Mouse (Mus musculus) ES-E14 (cell line): ENCODE results near the gene Gm20521.

Experiments
- CHD2 ChIP-seq: IDR thresholded peaks from 2 replicates; pipeline ENCODE4 v1.6.1; 2014; ENCODE audit warnings: mild to moderate bottlenecking, low read depth, low read length, inconsistent platforms
- HCFC1 ChIP-seq: IDR thresholded peaks from 2 replicates; pipeline ENCODE4 v1.6.1; 2012; ENCODE audit warnings: low read length, inconsistent platforms, borderline replicate concordance; ENCODE audit not compliant: insufficient read depth
- MAFK ChIP-seq: IDR thresholded peaks from 2 replicates; pipeline ENCODE4 v1.6.1; 2014; ENCODE audit warnings: mild to moderate bottlenecking, low read depth, low read length, inconsistent platforms; ENCODE audit not compliant: insufficient read depth
- ZC3H11A ChIP-seq: IDR thresholded peaks from 2 replicates; pipeline ENCODE4 v1.6.1; 2012; ENCODE audit warnings: low read depth, mild to moderate bottlenecking, inconsistent platforms, low read length, borderline replicate concordance
- ZNF384 ChIP-seq: IDR thresholded peaks from 2 replicates; pipeline ENCODE4 v1.6.1; 2012; ENCODE audit warnings: low read depth, low read length, inconsistent platforms

- TF ChIP-seq MAFK = no peak
- no peak for TF ChIP-seq HCFC1
- TF ChIP-seq ZC3H11A = no peak
- TF ChIP-seq CHD2 = no peak
- TF ChIP-seq ZNF384 = no peak
These were observed 2.1 kb downstream of the Gm20521 start for GRCm38 (mm10) chr14:54885309-54885708.
